Mouse (Mus musculus): ENCODE results near the gene G530012D18Rik.
"Not testable (repeated sequence)": the region's sequence is repeated elsewhere in the genome, so short reads cannot be mapped to it uniquely, and the experiment has no call there.

GRCm38 (mm10) chr1:85580578-85580977, 5.1 kb downstream of the G530012D18Rik start:
- not testable (repeated sequence) for TF ChIP-seq CTCF, EP300 (IDR thresholded peaks at IDR 0.05; ENCODE audit: low read depth)

Data from liver, embryonic 14.5 days (tissue).